Mouse (Mus musculus): ENCODE results near the gene Zmiz1. TPM values are rescaled to one million over a fixed set of nuclear protein-coding genes. Genes with fewer than 3 reads are reported as not detected.

Zmiz1 gene
- polyA plus RNA-seq, 1 experiment from 2014 or later = 91.0 TPM

GRCm38 (mm10) chr14:25609355-25609754 is 150.4 kb downstream of the Zmiz1 start:
- WGBS = 63% methylated on average over 7 of the region's 7 CpGs
- ATAC-seq (ENCODE audit: low FRiP score, low TSS enrichment) = no peak

GRCm38 (mm10) chr14:25610396-25611158 is 151.6 kb downstream of the Zmiz1 start:
- no peaks in the 10 kb centered on the region for H3K9me3 ChIP-seq (ENCODE audit: control insufficient read depth, low read length)
- ATAC-seq (ENCODE audit: low FRiP score, low TSS enrichment) = no peak
- H3K9ac ChIP-seq (replicated peaks; ENCODE audit: low read length) = peak overlapping the region; percentile 56
- H3K27ac ChIP-seq (replicated peaks; ENCODE audit: low read depth, low read length) = peak overlapping the region; percentile 77
- peaks cover 15% of the 10 kb centered on the region for H3K36me3 ChIP-seq (ENCODE audit: control insufficient read depth, insufficient read depth, low read length)
- no peaks in the 10 kb centered on the region for H3K27me3 ChIP-seq (ENCODE audit: control insufficient read depth, insufficient read depth, low read length)
- peak overlapping the region; percentile 97 for H3K4me2 ChIP-seq (ENCODE audit: low read length)
- 48% methylated on average over 14 of the region's 14 CpGs for WGBS
- DNase-seq = peak; percentile 32
- peak overlapping the region; percentile 26 for H3K4me3 ChIP-seq (replicated peaks; ENCODE audit: low read depth, low read length)
- peaks cover 78% of the 10 kb centered on the region for H3K4me1 ChIP-seq (ENCODE audit: control insufficient read depth, insufficient read depth, low read length)

More at GRCm38 (mm10) chr14:25609355-25609754, 150.4 kb downstream of the Zmiz1 start:
- Histone ChIP-seq H3K4me2 (ENCODE audit: low read length) (peak overlapping the region; percentile 97), H3K4me1 (ENCODE audit: control insufficient read depth, insufficient read depth, low read length) (peaks cover 83% of the 10 kb centered on the region), H3K36me3 (ENCODE audit: control insufficient read depth, insufficient read depth, low read length) (peaks cover 7% of the 10 kb centered on the region; the same call in 1 of the 2 replicates), H3K27ac (replicated peaks; ENCODE audit: low read depth, low read length) (0 out of 2 replicates have a peak overlapping the region, but pooled peaks have one; percentile 55), H3K9ac (replicated peaks; ENCODE audit: low read length) (peak overlapping the region; percentile 50; the same call in 1 of the 2 replicates), H3K9me3 (ENCODE audit: control insufficient read depth, low read length) (no peaks in the 10 kb centered on the region), H3K27me3 (ENCODE audit: control insufficient read depth, insufficient read depth, low read length) (no peaks in the 10 kb centered on the region), H3K4me3 (replicated peaks; ENCODE audit: low read depth, low read length) (peak overlapping the region; percentile 75)
- DNase-seq = peak; percentile 41

- peaks cover 15% of the 10 kb centered on the region for H3K36me3 ChIP-seq (ENCODE audit: control insufficient read depth, insufficient read depth, low read length)
- H3K9ac ChIP-seq (replicated peaks; ENCODE audit: low read length) = peak overlapping the region; percentile 56
- DNase-seq (peak; percentile 51), ATAC-seq (ENCODE audit: low FRiP score, low TSS enrichment) (no peak)
- peaks cover 76% of the 10 kb centered on the region for H3K4me1 ChIP-seq (ENCODE audit: control insufficient read depth, insufficient read depth, low read length)
- H3K9me3 ChIP-seq (ENCODE audit: control insufficient read depth, low read length) = no peaks in the 10 kb centered on the region
- peak overlapping the region; percentile 77 for H3K27ac ChIP-seq (replicated peaks; ENCODE audit: low read depth, low read length)
- H3K4me2 ChIP-seq (ENCODE audit: low read length) = peak overlapping the region; percentile 97
- H3K27me3 ChIP-seq (ENCODE audit: control insufficient read depth, insufficient read depth, low read length) = no peaks in the 10 kb centered on the region
- 32% methylated on average over 9 of the region's 9 CpGs for WGBS
- peak overlapping the region; percentile 26 for H3K4me3 ChIP-seq (replicated peaks; ENCODE audit: low read depth, low read length)
These were observed 152.2 kb downstream of the Zmiz1 start for GRCm38 (mm10) chr14:25611159-25611697.

- peak overlapping the region; percentile 97 for H3K4me2 ChIP-seq (ENCODE audit: low read length)
- 76% methylated on average over 10 of the region's 10 CpGs for WGBS
- H3K4me3 ChIP-seq (replicated peaks; ENCODE audit: low read depth, low read length) = peak overlapping the region; percentile 26
- H3K4me1 ChIP-seq (ENCODE audit: control insufficient read depth, insufficient read depth, low read length) = peaks cover 70% of the 10 kb centered on the region
- peak overlapping the region; percentile 77 for H3K27ac ChIP-seq (replicated peaks; ENCODE audit: low read depth, low read length)
- no peaks in the 10 kb centered on the region for H3K9me3 ChIP-seq (ENCODE audit: control insufficient read depth, low read length)
- peak overlapping the region; percentile 56 for H3K9ac ChIP-seq (replicated peaks; ENCODE audit: low read length)
- ATAC-seq (ENCODE audit: low FRiP score, low TSS enrichment) (no peak), DNase-seq (no peak)
- no peaks in the 10 kb centered on the region for H3K27me3 ChIP-seq (ENCODE audit: control insufficient read depth, insufficient read depth, low read length)
- H3K36me3 ChIP-seq (ENCODE audit: control insufficient read depth, insufficient read depth, low read length) = peaks cover 15% of the 10 kb centered on the region
These were observed 153.1 kb downstream of the Zmiz1 start for GRCm38 (mm10) chr14:25611815-25612698.

GRCm38 (mm10) chr14:25613942-25614575 is 155.1 kb downstream of the Zmiz1 start:
- H3K27ac ChIP-seq (replicated peaks; ENCODE audit: low read depth, low read length) = 0 out of 2 replicates have a peak overlapping the region, but pooled peaks have one; percentile 13
- peaks cover 67% of the 10 kb centered on the region for H3K4me1 ChIP-seq (ENCODE audit: control insufficient read depth, insufficient read depth, low read length)
- H3K36me3 ChIP-seq (ENCODE audit: control insufficient read depth, insufficient read depth, low read length) = peaks cover 21% of the 10 kb centered on the region
- no peaks in the 10 kb centered on the region for H3K27me3 ChIP-seq (ENCODE audit: control insufficient read depth, insufficient read depth, low read length)
- DNase-seq (no peak), ATAC-seq (ENCODE audit: low FRiP score, low TSS enrichment) (no peak)
- 90% methylated on average over 8 of the region's 8 CpGs for WGBS
- no peaks in the 10 kb centered on the region for H3K9me3 ChIP-seq (ENCODE audit: control insufficient read depth, low read length)
- H3K4me2 ChIP-seq (ENCODE audit: low read length) = no peak overlapping the region
- 0 out of 2 replicates have a peak overlapping the region, but pooled peaks have one; percentile 6 for H3K9ac ChIP-seq (replicated peaks; ENCODE audit: low read length)
- no peak overlapping the region for H3K4me3 ChIP-seq (replicated peaks; ENCODE audit: low read depth, low read length)

- no peak for ATAC-seq (ENCODE audit: low FRiP score, low TSS enrichment)
- H3K36me3 ChIP-seq (ENCODE audit: control insufficient read depth, insufficient read depth, low read length) = peaks cover 23% of the 10 kb centered on the region
- no peak overlapping the region; the same call in 1 of the 2 replicates for H3K27ac ChIP-seq (replicated peaks; ENCODE audit: low read depth, low read length)
- no peak overlapping the region for H3K9ac ChIP-seq (replicated peaks; ENCODE audit: low read length)
- 63% methylated on average over 5 of the region's 5 CpGs for WGBS
- no peak overlapping the region for H3K4me2 ChIP-seq (ENCODE audit: low read length)
- H3K27me3 ChIP-seq (ENCODE audit: control insufficient read depth, insufficient read depth, low read length) = no peaks in the 10 kb centered on the region
- H3K4me1 ChIP-seq (ENCODE audit: control insufficient read depth, insufficient read depth, low read length) = peaks cover 69% of the 10 kb centered on the region
- H3K4me3 ChIP-seq (replicated peaks; ENCODE audit: low read depth, low read length) = no peak overlapping the region
- H3K9me3 ChIP-seq (ENCODE audit: control insufficient read depth, low read length) = no peaks in the 10 kb centered on the region
- no peak for DNase-seq
These were observed 155.7 kb downstream of the Zmiz1 start for GRCm38 (mm10) chr14:25614684-25615083.

- Histone ChIP-seq H3K9ac (replicated peaks; ENCODE audit: low read length) (no peak overlapping the region), H3K4me1 (ENCODE audit: control insufficient read depth, insufficient read depth, low read length) (peaks cover 69% of the 10 kb centered on the region), H3K27ac (replicated peaks; ENCODE audit: low read depth, low read length) (0 out of 2 replicates have a peak overlapping the region, but pooled peaks have one; percentile 5), H3K4me3 (replicated peaks; ENCODE audit: low read depth, low read length) (no peak overlapping the region), H3K9me3 (ENCODE audit: control insufficient read depth, low read length) (no peaks in the 10 kb centered on the region), H3K36me3 (ENCODE audit: control insufficient read depth, insufficient read depth, low read length) (peaks cover 23% of the 10 kb centered on the region), H3K4me2 (ENCODE audit: low read length) (no peak overlapping the region), H3K27me3 (ENCODE audit: control insufficient read depth, insufficient read depth, low read length) (no peaks in the 10 kb centered on the region)
- ATAC-seq (ENCODE audit: low FRiP score, low TSS enrichment) (no peak), DNase-seq (no peak)
- 83% methylated on average over 8 of the region's 8 CpGs for WGBS
These were observed 156.6 kb downstream of the Zmiz1 start for GRCm38 (mm10) chr14:25615602-25616001.

Data from midbrain, embryonic 14.5 days (tissue).